Mouse (Mus musculus): ENCODE data around the gene Nrd1. TPM values are rescaled to one million over a fixed set of nuclear protein-coding genes. Genes with fewer than 3 reads are reported as not detected.

Nrd1 gene
- polyA plus RNA-seq, 1 experiment from 2014 or later, result 54.3 TPM

DNA sequence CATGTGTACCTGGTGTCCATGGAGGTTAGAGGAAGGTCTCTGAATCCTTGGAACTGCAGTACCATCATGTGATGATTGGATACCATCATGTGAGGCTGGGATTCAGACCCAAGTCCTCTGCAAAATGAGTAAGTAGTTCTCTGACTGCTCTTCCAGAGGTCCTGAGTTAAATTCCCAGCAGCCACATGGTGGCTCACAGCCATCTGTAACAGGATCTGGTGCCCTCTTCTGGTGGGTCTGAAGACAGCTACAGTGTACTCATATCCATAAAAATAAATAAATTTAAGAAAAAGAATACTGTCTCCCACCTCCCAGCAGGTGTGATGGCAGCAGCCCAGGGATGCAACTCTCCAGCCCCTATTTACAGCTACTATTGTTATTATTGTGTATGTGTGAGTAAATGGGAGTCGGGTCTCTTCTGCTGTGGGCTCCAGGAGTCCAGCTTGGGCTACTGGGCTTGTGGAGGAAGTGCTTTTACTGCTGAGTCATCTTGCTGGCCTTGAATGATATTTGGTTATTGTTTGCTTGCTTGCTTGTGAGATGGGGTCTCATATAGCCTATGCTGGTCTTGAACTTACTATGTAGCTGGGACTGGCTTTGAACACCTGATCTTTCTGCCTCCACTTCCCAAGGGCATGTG is 13.5 kb upstream of the Nrd1 start:
- Histone ChIP-seq H3K4me2 (ENCODE audit: low read depth, low read length) (no peak overlapping the region), H3K4me3 (ENCODE audit: low read depth, low read length) (no peak overlapping the region), H3K27me3 (replicated peaks; ENCODE audit: control insufficient read depth, insufficient read depth, low read length) (no peaks in the 10 kb centered on the region), H3K9me3 (ENCODE audit: control insufficient read depth, low read length) (no peaks in the 10 kb centered on the region), H3K27ac (replicated peaks; ENCODE audit: low read depth, low read length) (no peak overlapping the region), H3K36me3 (ENCODE audit: control insufficient read depth, insufficient read depth, low read length) (no peaks in the 10 kb centered on the region), H3K9ac (ENCODE audit: low read depth, low read length) (no peak overlapping the region), H3K4me1 (ENCODE audit: control insufficient read depth, insufficient read depth, low read length) (no peaks in the 10 kb centered on the region)
- no peak for ATAC-seq (ENCODE audit: low read depth)
- 89% methylated on average over 1 of the region's 1 CpGs for WGBS
- DNase-seq (ENCODE audit: low spot score), result no peak

DNA sequence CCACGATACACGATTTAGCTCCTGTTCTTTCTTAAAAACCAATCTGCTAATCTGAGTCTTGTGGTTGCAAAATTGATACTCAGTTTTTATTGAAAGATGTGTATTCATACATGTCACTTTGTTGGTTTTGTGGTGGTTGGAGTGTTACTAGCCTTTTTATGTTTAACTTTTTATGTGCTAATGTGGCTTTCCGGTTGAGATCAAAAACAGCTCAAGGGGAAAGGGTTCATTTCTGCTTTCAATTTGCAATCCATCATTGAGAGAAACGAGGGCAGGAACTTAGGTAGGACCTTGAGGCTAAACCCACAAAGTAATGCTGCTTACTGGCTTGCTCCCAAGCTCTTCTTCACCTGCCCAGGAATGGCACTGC is 13.0 kb upstream of the Nrd1 start:
- Histone ChIP-seq H3K36me3 (ENCODE audit: control insufficient read depth, insufficient read depth, low read length) (no peaks in the 10 kb centered on the region), H3K4me1 (ENCODE audit: control insufficient read depth, insufficient read depth, low read length) (no peaks in the 10 kb centered on the region), H3K9ac (ENCODE audit: low read depth, low read length) (no peak overlapping the region), H3K9me3 (ENCODE audit: control insufficient read depth, low read length) (no peaks in the 10 kb centered on the region), H3K4me3 (ENCODE audit: low read depth, low read length) (no peak overlapping the region), H3K27me3 (replicated peaks; ENCODE audit: control insufficient read depth, insufficient read depth, low read length) (no peaks in the 10 kb centered on the region), H3K4me2 (ENCODE audit: low read depth, low read length) (no peak overlapping the region), H3K27ac (replicated peaks; ENCODE audit: low read depth, low read length) (no peak overlapping the region)
- no peak for DNase-seq (ENCODE audit: low spot score)
- ATAC-seq (ENCODE audit: low read depth), result no peak
- WGBS, result 51% methylated on average over 4 of the region's 4 CpGs

DNA sequence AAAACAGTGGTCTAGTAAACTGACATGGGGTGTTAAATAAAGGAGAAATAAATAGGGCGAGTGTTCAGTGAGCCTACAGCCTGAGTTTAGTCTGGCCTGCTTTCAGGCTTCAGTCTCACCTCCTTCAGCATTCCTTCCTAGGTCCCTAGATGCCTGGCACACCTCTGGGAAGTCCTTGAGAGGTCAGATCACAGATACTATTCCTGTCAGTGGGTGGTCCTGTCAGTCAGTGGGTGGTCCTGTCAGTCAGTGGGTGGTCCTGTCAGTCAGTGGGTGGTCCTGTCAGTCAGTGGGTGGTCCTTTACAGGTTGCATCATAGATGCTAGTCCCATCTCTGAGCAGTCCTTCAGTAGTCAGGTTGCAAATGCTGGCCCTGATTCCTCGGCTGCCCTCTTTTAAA is 11.0 kb upstream of the Nrd1 start:
- Histone ChIP-seq H3K4me3 (ENCODE audit: low read depth, low read length) (no peak overlapping the region), H3K36me3 (ENCODE audit: control insufficient read depth, insufficient read depth, low read length) (no peaks in the 10 kb centered on the region), H3K4me1 (ENCODE audit: control insufficient read depth, insufficient read depth, low read length) (no peaks in the 10 kb centered on the region), H3K27ac (replicated peaks; ENCODE audit: low read depth, low read length) (no peak overlapping the region), H3K4me2 (ENCODE audit: low read depth, low read length) (no peak overlapping the region), H3K27me3 (replicated peaks; ENCODE audit: control insufficient read depth, insufficient read depth, low read length) (no peaks in the 10 kb centered on the region), H3K9ac (ENCODE audit: low read depth, low read length) (no peak overlapping the region), H3K9me3 (ENCODE audit: control insufficient read depth, low read length) (no peaks in the 10 kb centered on the region)
- DNase-seq (ENCODE audit: low spot score) (no peak), ATAC-seq (ENCODE audit: low read depth) (no peak)
- WGBS, result 59% methylated on average over 2 of the region's 2 CpGs

DNA sequence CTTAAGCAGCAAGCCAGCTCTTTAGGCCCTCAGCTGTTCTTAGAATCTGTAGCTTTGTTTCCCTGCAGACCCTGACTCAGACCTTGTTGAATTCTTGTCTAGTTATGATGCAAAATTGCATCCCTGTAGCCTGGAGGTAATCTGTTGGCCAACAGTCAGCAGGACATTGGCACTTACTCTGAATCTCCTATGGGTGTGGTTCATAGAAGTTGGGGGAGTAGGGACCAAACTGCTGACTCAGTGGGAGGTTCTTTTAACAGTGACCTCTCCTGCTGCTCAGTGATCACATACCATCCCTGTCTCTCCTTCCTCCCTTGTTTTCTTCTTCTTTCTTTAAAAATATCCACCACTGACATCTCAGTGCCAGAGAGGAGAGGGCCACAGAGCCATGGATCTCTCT is 10.4 kb upstream of the Nrd1 start:
- Histone ChIP-seq H3K27me3 (replicated peaks; ENCODE audit: control insufficient read depth, insufficient read depth, low read length) (no peaks in the 10 kb centered on the region), H3K9me3 (ENCODE audit: control insufficient read depth, low read length) (no peaks in the 10 kb centered on the region), H3K9ac (ENCODE audit: low read depth, low read length) (no peak overlapping the region), H3K36me3 (ENCODE audit: control insufficient read depth, insufficient read depth, low read length) (no peaks in the 10 kb centered on the region), H3K4me3 (ENCODE audit: low read depth, low read length) (no peak overlapping the region), H3K4me1 (ENCODE audit: control insufficient read depth, insufficient read depth, low read length) (no peaks in the 10 kb centered on the region), H3K27ac (replicated peaks; ENCODE audit: low read depth, low read length) (no peak overlapping the region), H3K4me2 (ENCODE audit: low read depth, low read length) (no peak overlapping the region)
- ATAC-seq (ENCODE audit: low read depth) (no peak), DNase-seq (ENCODE audit: low spot score) (no peak)

DNA sequence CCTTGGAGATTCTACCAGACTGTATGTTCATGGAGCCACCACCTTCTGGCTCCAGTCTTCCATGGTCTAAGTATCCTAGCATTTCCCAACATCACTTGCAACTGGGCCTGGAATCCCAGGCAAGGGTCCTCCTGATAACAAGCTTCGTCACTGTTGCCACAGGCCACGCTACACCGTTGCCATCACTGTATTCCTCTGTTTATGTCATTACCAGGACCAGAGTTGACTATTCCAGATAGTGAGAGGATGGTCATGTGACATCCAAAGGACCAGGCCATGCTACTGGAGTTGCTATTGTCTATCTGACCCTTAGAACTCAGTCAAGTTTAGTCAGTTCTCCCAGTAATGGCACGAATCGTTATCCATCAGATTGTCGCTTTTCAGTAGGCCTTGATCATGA is 9.9 kb upstream of the Nrd1 start:
- no peak for DNase-seq (ENCODE audit: low spot score)
- Histone ChIP-seq H3K27ac (replicated peaks; ENCODE audit: low read depth, low read length) (no peak overlapping the region), H3K9me3 (ENCODE audit: control insufficient read depth, low read length) (no peaks in the 10 kb centered on the region), H3K4me2 (ENCODE audit: low read depth, low read length) (no peak overlapping the region), H3K9ac (ENCODE audit: low read depth, low read length) (no peak overlapping the region), H3K4me1 (ENCODE audit: control insufficient read depth, insufficient read depth, low read length) (no peaks in the 10 kb centered on the region), H3K27me3 (replicated peaks; ENCODE audit: control insufficient read depth, insufficient read depth, low read length) (no peaks in the 10 kb centered on the region), H3K36me3 (ENCODE audit: control insufficient read depth, insufficient read depth, low read length) (no peaks in the 10 kb centered on the region), H3K4me3 (ENCODE audit: low read depth, low read length) (no peak overlapping the region)
- ATAC-seq (ENCODE audit: low read depth), result no peak
- 95% methylated on average over 6 of the region's 6 CpGs for WGBS

DNA sequence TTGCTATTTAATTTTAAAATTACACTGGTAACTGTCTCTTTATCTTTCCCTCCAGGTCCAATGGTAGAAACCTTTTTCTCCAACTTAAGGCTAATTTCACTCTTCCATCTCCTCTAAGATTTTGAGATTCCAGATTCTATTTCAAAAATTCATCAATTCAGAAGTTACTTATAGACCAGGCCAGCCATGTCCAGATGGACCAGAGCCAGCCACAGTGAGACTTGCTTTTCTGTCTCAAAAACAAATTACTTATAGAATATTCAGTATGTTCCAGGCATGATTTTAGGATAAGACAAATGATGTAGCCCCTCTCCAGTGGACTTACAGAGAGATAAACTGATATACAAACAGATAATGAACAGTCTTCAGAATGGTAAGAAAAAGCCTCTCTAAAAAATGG is 8.6 kb upstream of the Nrd1 start:
- Histone ChIP-seq H3K9ac (ENCODE audit: low read depth, low read length) (no peak overlapping the region), H3K4me2 (ENCODE audit: low read depth, low read length) (no peak overlapping the region), H3K27ac (replicated peaks; ENCODE audit: low read depth, low read length) (no peak overlapping the region), H3K9me3 (ENCODE audit: control insufficient read depth, low read length) (no peaks in the 10 kb centered on the region), H3K4me3 (ENCODE audit: low read depth, low read length) (no peak overlapping the region), H3K4me1 (ENCODE audit: control insufficient read depth, insufficient read depth, low read length) (no peaks in the 10 kb centered on the region), H3K36me3 (ENCODE audit: control insufficient read depth, insufficient read depth, low read length) (no peaks in the 10 kb centered on the region), H3K27me3 (replicated peaks; ENCODE audit: control insufficient read depth, insufficient read depth, low read length) (no peaks in the 10 kb centered on the region)
- no peak for DNase-seq (ENCODE audit: low spot score)
- ATAC-seq (ENCODE audit: low read depth), result no peak

DNA sequence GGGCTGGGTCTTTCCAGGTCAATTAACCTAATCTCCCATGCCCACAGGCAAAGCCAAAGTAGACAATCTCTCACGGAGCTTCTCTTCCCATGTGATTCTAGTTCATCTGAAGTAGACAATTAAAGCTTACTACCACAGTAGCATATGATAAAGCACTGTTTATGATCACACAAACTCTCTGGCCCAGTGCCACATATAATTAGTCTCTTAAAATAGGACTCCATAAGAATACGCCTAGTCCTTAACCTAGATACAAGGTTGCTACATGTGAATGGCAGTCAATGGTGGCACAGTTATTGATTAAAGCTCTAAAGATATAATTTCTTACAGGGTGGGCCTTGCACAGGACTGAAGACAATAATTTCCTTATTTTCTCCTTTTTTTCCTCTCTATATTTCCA is 7.5 kb upstream of the Nrd1 start:
- ATAC-seq (ENCODE audit: low read depth) (no peak; the same call in 1 of the 2 replicates), DNase-seq (ENCODE audit: low spot score) (peak; percentile 22)
- Histone ChIP-seq H3K9ac (ENCODE audit: low read depth, low read length) (no peak overlapping the region), H3K9me3 (ENCODE audit: control insufficient read depth, low read length) (no peaks in the 10 kb centered on the region), H3K4me2 (ENCODE audit: low read depth, low read length) (no peak overlapping the region), H3K27ac (replicated peaks; ENCODE audit: low read depth, low read length) (no peak overlapping the region), H3K27me3 (replicated peaks; ENCODE audit: control insufficient read depth, insufficient read depth, low read length) (no peaks in the 10 kb centered on the region), H3K4me3 (ENCODE audit: low read depth, low read length) (no peak overlapping the region), H3K4me1 (ENCODE audit: control insufficient read depth, insufficient read depth, low read length) (no peaks in the 10 kb centered on the region), H3K36me3 (ENCODE audit: control insufficient read depth, insufficient read depth, low read length) (no peaks in the 10 kb centered on the region)
- 48% methylated on average over 2 of the region's 2 CpGs for WGBS

DNA sequence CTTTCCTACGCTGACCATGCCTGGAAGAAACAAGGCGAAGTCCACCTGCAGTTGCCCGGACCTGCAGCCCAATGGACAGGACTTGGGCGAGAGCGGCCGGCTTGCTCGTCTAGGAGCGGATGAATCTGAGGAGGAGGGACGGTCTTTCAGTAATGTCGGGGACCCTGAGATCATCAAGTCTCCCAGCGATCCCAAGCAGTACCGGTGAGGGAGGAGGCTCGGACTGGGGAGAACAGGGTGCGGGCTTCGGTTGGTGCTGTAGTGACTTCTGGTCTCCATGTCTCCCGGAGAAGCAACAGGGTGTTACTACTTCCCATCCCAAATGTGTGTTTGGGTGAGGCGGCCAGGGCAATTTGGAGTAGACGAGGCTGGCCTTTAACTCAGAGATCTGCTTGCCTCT is 506 bp downstream of the Nrd1 start:
- Histone ChIP-seq H3K4me1 (ENCODE audit: control insufficient read depth, insufficient read depth, low read length) (peaks cover 12% of the 10 kb centered on the region), H3K36me3 (ENCODE audit: control insufficient read depth, insufficient read depth, low read length) (peaks cover 12% of the 10 kb centered on the region), H3K27ac (replicated peaks; ENCODE audit: low read depth, low read length) (peak overlapping the region; percentile 93), H3K9ac (ENCODE audit: low read depth, low read length) (peak overlapping the region; percentile 78), H3K4me3 (ENCODE audit: low read depth, low read length) (peak overlapping the region; percentile 69), H3K9me3 (ENCODE audit: control insufficient read depth, low read length) (no peaks in the 10 kb centered on the region), H3K27me3 (replicated peaks; ENCODE audit: control insufficient read depth, insufficient read depth, low read length) (no peaks in the 10 kb centered on the region), H3K4me2 (ENCODE audit: low read depth, low read length) (peak overlapping the region; percentile 77)
- ATAC-seq (ENCODE audit: low read depth), result peak; percentile 7
- DNase-seq (ENCODE audit: low spot score), result no peak
- WGBS, result under 1% methylated on average over 18 of the region's 18 CpGs

DNA sequence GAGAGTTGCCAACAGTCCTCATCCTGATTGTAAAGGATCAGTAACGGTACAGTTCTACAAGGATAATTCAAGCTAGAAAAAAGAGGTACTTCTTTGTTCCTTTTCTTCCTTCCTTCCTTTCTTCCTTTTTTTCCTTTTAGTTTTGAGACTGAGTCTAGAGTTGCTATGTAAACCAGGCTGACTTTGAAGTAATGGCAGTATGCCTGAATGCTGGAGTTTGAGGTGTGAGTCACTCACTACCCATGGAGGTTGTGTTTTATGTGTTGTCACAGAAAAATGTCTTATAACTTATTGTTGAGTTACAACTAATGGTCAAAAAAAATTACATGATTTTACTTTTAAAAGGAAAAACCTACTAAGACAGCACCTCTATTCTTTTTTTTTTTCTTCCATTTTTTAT is 7.6 kb downstream of the Nrd1 start:
- H3K9me3 ChIP-seq (ENCODE audit: control insufficient read depth, low read length), result no peaks in the 10 kb centered on the region
- no peaks in the 10 kb centered on the region for H3K27me3 ChIP-seq (replicated peaks; ENCODE audit: control insufficient read depth, insufficient read depth, low read length)
- WGBS, result 97% methylated on average over 1 of the region's 1 CpGs
- H3K4me3 ChIP-seq (ENCODE audit: low read depth, low read length), result no peak overlapping the region
- H3K36me3 ChIP-seq (ENCODE audit: control insufficient read depth, insufficient read depth, low read length), result peaks cover 19% of the 10 kb centered on the region
- no peak overlapping the region for H3K9ac ChIP-seq (ENCODE audit: low read depth, low read length)
- no peak overlapping the region for H3K4me2 ChIP-seq (ENCODE audit: low read depth, low read length)
- no peak for DNase-seq (ENCODE audit: low spot score)
- ATAC-seq (ENCODE audit: low read depth), result no peak
- H3K27ac ChIP-seq (replicated peaks; ENCODE audit: low read depth, low read length), result no peak overlapping the region
- H3K4me1 ChIP-seq (ENCODE audit: control insufficient read depth, insufficient read depth, low read length), result no peaks in the 10 kb centered on the region

All from embryonic facial prominence, embryonic 14.5 days (tissue).